Mouse (Mus musculus): ENCODE measurements around the gene Elovl7.

The Elovl7 gene

GRCm38 (mm10) chr13:108302957-108303675 is 88.9 kb downstream of the Elovl7 start:
- no peak for DNase-seq (ENCODE audit: low spot score)

- no peak for DNase-seq (ENCODE audit: low spot score)
Observed at GRCm38 (mm10) chr13:108303841-108304240, 89.6 kb downstream of the Elovl7 start.

GRCm38 (mm10) chr13:108304680-108305079 is 90.5 kb downstream of the Elovl7 start:
- no peak for DNase-seq (ENCODE audit: low spot score)

GRCm38 (mm10) chr13:108315702-108316486 is 101.7 kb downstream of the Elovl7 start, which contains the start of gene Depdc1b:
Depdc1b (plus strand) TSS chr13:108316332.
- peak; percentile 85 for DNase-seq (ENCODE audit: low spot score)

- no peak for DNase-seq (ENCODE audit: low spot score)
Observed at GRCm38 (mm10) chr13:108316487-108316903, 102.3 kb downstream of the Elovl7 start.

GRCm38 (mm10) chr13:108317414-108317813 is 103.2 kb downstream of the Elovl7 start:
- no peak for DNase-seq (ENCODE audit: low spot score)

- DNase-seq (ENCODE audit: low spot score) = no peak
Observed at GRCm38 (mm10) chr13:108319028-108319427, 104.8 kb downstream of the Elovl7 start.

- DNase-seq (ENCODE audit: low spot score) = no peak
Observed at GRCm38 (mm10) chr13:108320216-108320615, 106.0 kb downstream of the Elovl7 start.

GRCm38 (mm10) chr13:108322466-108322865 is 108.3 kb downstream of the Elovl7 start:
- DNase-seq (ENCODE audit: low spot score) = no peak

- DNase-seq (ENCODE audit: low spot score) = no peak
Observed at GRCm38 (mm10) chr13:108323317-108323716, 109.1 kb downstream of the Elovl7 start.

- DNase-seq (ENCODE audit: low spot score) = no peak
Observed at GRCm38 (mm10) chr13:108323866-108324829, 109.9 kb downstream of the Elovl7 start.

GRCm38 (mm10) chr13:108325871-108326270 is 111.7 kb downstream of the Elovl7 start:
- DNase-seq (ENCODE audit: low spot score) = no peak

- DNase-seq (ENCODE audit: low spot score) = no peak
Observed at GRCm38 (mm10) chr13:108326351-108326750, 112.1 kb downstream of the Elovl7 start.

GRCm38 (mm10) chr13:108327047-108327446 is 112.8 kb downstream of the Elovl7 start:
- DNase-seq (ENCODE audit: low spot score) = no peak

- no peak for DNase-seq (ENCODE audit: low spot score)
Observed at GRCm38 (mm10) chr13:108328406-108329180, 114.4 kb downstream of the Elovl7 start.

- no peak for DNase-seq (ENCODE audit: low spot score)
Observed at GRCm38 (mm10) chr13:108329693-108330092, 115.5 kb downstream of the Elovl7 start.
